Mouse (Mus musculus) limb, embryonic 13.5 days (tissue): ENCODE measurements around the gene Ino80. TPM values are rescaled to one million over a fixed set of nuclear protein-coding genes. Genes with fewer than 3 reads are reported as not detected.

Source experiments
- ATAC-seq: fragments of 200-750 bp; cut with Nextera tagmentation; 2 replicates; pipeline ENCODE4 v1.8.0; 2017; ENCODE audit warnings: low read depth, moderate number of reproducible peaks, moderate TSS enrichment; ENCODE audit not compliant: low FRiP score
- H3K27ac ChIP-seq: fragments of 300-500 bp; sonication (generic); 2 replicates; pipeline ENCODE4 v1.5.1; 2015; ENCODE audit warnings: inconsistent platforms, mild to moderate bottlenecking, moderate library complexity
- H3K27me3 ChIP-seq: fragments of 300-500 bp; sonication (generic); 2 replicates; pipeline ENCODE4 v1.6.1; 2015; ENCODE audit warnings: mild to moderate bottlenecking, inconsistent platforms
- H3K36me3 ChIP-seq: fragments of 300-500 bp; sonication (generic); 2 replicates; pipeline ENCODE4 v1.6.1; 2015; ENCODE audit warnings: inconsistent platforms, mild to moderate bottlenecking, moderate library complexity
- H3K4me1 ChIP-seq: fragments of 300-500 bp; sonication (generic); 2 replicates; pipeline ENCODE4 v1.6.1; 2015; ENCODE audit warnings: inconsistent platforms
- H3K4me2 ChIP-seq: fragments of 300-500 bp; sonication (generic); replicated peaks from 2 replicates; pipeline ENCODE4 v1.6.1; 2015; ENCODE audit warnings: inconsistent platforms, mild to moderate bottlenecking, moderate library complexity
- H3K4me3 ChIP-seq: fragments of 300-500 bp; sonication (generic); 2 replicates; pipeline ENCODE4 v1.5.1; 2015; ENCODE audit warnings: moderate library complexity, mild to moderate bottlenecking, inconsistent platforms
- H3K9ac ChIP-seq: fragments of 300-500 bp; sonication (generic); 2 replicates; pipeline ENCODE4 v1.6.1; 2015; ENCODE audit warnings: mild to moderate bottlenecking, inconsistent platforms
- H3K9me3 ChIP-seq: fragments of 300-500 bp; sonication (generic); 2 replicates; pipeline ENCODE4 v1.6.1; 2016; ENCODE audit warnings: inconsistent platforms
- WGBS: fragments of 180-500 bp; shearing (Covaris S2); methylation state at CpG from one replicate; pipeline ENCODE4 v1.1.7; 2015; 5-methylcytosine and 5-hydroxymethylcytosine counted together
- polyA plus RNA-seq: library from polyadenylated mRNA; unstranded; fragments of >200 nt; fragmentation: Nextera tagmentation; extraction: Ambion mirVana; gene quantifications from 2 replicates; pipeline ENCODE4 v1.2.1, GENCODE M21; 2015

Gene Ino80
- polyA plus RNA-seq, 1 experiment from 2014 or later = 4.5 TPM

DNA sequence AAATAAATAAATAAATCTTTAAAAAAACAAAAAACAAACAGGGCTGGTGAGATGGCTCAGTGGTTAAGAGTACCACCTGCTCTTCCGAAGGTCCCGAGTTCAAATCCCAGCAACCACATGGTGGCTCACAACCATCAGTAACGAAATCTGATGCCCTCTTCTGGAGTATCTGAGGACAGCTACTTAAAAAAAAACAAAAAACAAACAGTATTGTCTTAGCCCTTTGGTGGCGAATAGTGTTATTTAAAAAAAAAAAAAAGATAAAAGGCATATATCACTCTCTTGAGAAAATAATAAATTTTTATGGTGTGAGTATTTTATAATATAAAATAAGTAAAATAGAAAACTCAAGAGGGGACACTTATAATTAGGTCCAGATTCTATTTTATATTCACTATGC lies 41.0 kb downstream of the Ino80 start:
- Histone ChIP-seq H3K4me1 (no peaks in the 10 kb centered on the region), H3K9ac (no peak overlapping the region), H3K9me3 (no peaks in the 10 kb centered on the region), H3K27me3 (no peaks in the 10 kb centered on the region), H3K4me3 (no peak overlapping the region), H3K4me2 (no peak overlapping the region), H3K27ac (no peak overlapping the region), H3K36me3 (peaks cover 65% of the 10 kb centered on the region)
- WGBS = 91% methylated on average over 4 of the region's 4 CpGs
- no peak for ATAC-seq

DNA sequence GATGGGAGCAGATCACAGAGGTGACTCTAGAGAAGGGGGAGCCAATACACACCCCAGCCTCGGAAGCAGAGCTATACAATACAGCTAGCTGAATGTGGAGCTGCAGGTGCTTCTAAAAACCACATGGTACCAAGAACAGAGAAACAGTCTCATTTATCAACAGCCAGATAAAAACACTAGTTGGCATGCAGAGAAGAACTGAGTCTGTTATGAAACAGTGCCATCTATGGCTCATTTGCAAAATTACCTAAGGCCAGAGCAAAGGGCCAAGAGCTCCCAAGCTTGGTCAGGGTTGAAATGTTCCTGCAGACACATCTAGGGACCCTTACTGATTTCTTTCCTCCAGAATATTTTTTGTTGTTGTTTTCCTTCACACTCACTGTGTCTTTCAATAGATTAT lies 63.7 kb downstream of the Ino80 start:
- Histone ChIP-seq H3K9ac (no peak overlapping the region), H3K36me3 (peaks cover 80% of the 10 kb centered on the region), H3K4me1 (no peaks in the 10 kb centered on the region), H3K27me3 (no peaks in the 10 kb centered on the region), H3K4me3 (no peak overlapping the region), H3K9me3 (no peaks in the 10 kb centered on the region), H3K27ac (no peak overlapping the region), H3K4me2 (no peak overlapping the region)
- WGBS = 56% methylated on average over 1 of the region's 1 CpGs
- no peak for ATAC-seq

DNA sequence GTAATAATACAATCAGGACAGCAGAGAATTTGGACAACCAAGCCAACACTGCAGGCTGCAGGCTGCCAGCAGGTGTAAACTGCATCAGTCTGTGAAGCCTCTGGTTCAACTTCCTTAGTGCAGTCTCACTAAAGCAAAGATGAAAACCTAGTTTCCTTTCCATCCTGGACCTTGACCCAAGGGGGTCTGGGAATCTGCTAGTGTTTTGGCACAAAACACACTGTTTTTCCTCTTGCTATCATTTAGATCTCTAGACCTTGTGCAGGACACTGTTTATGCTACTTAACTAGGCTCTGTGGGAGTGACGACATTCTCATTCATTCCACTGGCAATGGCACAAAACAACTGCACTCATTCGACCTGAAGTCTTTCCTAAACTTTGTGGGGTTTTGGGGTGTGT lies 65.8 kb downstream of the Ino80 start:
- Histone ChIP-seq H3K4me1 (no peaks in the 10 kb centered on the region), H3K36me3 (peaks cover 78% of the 10 kb centered on the region), H3K4me3 (no peak overlapping the region), H3K4me2 (no peak overlapping the region), H3K27ac (no peak overlapping the region), H3K9me3 (no peaks in the 10 kb centered on the region), H3K27me3 (no peaks in the 10 kb centered on the region), H3K9ac (no peak overlapping the region)
- WGBS = 82% methylated on average over 2 of the region's 2 CpGs
- ATAC-seq = no peak

DNA sequence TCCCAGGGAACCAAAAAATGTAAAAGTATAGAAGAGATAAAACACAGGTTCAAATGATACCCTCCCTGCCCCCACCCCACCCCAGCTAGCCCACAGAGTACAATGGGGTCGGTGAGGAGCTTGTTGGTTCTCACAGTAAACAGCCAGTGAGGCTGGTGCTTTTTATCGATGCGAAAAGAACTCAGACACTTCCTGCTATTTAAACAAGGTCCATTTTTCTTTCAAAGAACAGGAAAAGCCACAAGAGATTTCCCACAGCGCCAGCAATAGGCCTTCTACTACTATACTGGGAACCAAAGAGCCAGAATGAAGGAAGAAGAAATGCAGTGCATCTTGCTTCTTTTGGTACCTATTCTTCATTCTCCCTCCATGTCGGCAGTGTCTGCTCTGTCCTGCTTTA lies 66.5 kb downstream of the Ino80 start:
- Histone ChIP-seq H3K27ac (no peak overlapping the region), H3K36me3 (peaks cover 83% of the 10 kb centered on the region), H3K9me3 (no peaks in the 10 kb centered on the region), H3K9ac (no peak overlapping the region), H3K27me3 (no peaks in the 10 kb centered on the region), H3K4me1 (no peaks in the 10 kb centered on the region), H3K4me2 (no peak overlapping the region), H3K4me3 (no peak overlapping the region)
- WGBS = 79% methylated on average over 5 of the region's 5 CpGs
- no peak for ATAC-seq

DNA sequence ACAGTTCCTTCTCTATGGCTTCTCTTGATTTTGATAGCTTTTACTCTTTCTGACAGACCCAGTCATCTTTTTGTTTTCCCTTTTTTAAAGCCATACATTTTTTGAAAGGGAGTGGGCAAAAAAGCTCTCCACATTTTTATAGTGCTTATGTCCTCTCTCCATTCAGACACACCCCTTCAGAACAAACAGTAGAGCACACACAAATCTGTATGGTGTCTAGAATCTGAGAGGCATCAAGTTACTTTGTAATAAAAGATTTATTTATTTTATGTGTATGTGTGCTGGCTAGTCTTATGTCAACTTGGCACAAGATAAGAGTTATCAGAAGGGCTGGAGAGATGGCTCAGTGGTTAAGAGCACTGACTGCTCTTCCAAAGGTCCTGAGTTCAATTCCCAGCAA lies 68.8 kb downstream of the Ino80 start:
- Histone ChIP-seq H3K27me3 (no peaks in the 10 kb centered on the region), H3K4me2 (no peak overlapping the region), H3K9me3 (no peaks in the 10 kb centered on the region), H3K4me1 (no peaks in the 10 kb centered on the region), H3K4me3 (no peak overlapping the region), H3K36me3 (peaks cover 75% of the 10 kb centered on the region), H3K27ac (no peak overlapping the region), H3K9ac (no peak overlapping the region)
- ATAC-seq = no peak

DNA sequence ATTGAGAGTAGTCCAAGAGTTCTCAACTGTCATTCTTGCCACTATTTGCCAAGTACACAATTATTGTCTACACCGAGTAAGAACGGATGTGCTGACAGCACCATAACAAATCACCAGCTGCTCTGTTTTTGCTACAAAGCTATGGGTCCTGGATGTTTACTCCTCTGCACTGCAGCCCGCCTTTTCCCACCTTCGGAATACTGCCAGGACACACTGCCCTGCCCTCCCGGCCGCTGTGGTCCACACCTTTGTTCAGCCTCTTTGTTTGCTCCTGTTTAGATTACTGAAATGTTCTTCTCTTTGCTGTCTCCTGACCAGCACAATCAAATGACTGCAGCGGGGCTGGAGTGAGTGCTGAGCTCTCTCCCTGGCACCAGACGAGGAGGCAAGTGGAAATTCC lies 69.2 kb downstream of the Ino80 start:
- 67% methylated on average over 8 of the region's 8 CpGs for WGBS
- no peak for ATAC-seq
- Histone ChIP-seq H3K9me3 (no peaks in the 10 kb centered on the region), H3K9ac (no peak overlapping the region), H3K4me3 (no peak overlapping the region), H3K4me1 (no peaks in the 10 kb centered on the region), H3K27ac (no peak overlapping the region), H3K27me3 (no peaks in the 10 kb centered on the region), H3K36me3 (peaks cover 75% of the 10 kb centered on the region), H3K4me2 (no peak overlapping the region)

DNA sequence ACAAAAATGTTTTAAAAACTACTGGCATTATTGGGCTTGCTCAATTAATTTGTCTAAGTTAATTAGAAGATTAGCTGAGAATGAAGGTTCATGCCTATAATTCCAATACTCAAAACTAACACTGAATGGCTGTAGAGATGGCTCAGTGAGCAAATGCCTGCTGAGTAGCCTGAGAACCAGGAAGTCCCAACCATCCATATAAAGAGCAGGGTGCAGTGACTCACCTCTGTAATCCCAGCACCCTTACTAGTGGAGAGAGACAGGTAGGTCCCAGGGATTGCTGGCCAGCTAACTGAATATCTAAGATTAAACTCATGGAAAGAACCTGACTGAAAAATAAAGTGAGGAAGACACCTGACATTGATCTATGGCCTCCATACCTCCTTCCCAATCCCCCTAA lies 78.2 kb downstream of the Ino80 start:
- H3K4me3 ChIP-seq = no peak overlapping the region
- H3K4me1 ChIP-seq = no peaks in the 10 kb centered on the region
- no peak for ATAC-seq
- H3K4me2 ChIP-seq = no peak overlapping the region
- H3K9me3 ChIP-seq = no peaks in the 10 kb centered on the region
- no peaks in the 10 kb centered on the region for H3K27me3 ChIP-seq
- no peak overlapping the region for H3K9ac ChIP-seq
- peaks cover 45% of the 10 kb centered on the region for H3K36me3 ChIP-seq
- no peak overlapping the region for H3K27ac ChIP-seq

DNA sequence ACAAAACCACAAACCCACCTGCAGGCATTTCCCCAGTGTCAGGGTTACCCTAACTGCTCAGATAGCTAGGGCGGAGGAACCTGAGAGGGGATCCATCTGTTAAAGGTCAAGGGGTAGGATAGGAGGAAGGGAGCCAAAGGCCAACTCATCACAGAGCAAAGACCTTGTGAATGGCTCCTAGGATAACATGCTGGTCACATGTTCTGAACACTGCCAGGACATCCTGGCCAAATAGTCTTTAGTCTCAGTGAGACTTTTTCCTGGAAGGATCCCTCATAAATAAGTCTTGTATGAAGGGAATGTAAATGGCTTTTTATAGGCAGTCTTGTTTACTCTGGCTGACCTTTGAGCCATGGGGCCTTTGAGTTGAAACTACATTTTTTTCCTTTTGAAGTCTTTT lies 78.8 kb downstream of the Ino80 start:
- Histone ChIP-seq H3K4me1 (no peaks in the 10 kb centered on the region), H3K4me3 (no peak overlapping the region), H3K9ac (no peak overlapping the region), H3K36me3 (peaks cover 50% of the 10 kb centered on the region), H3K27me3 (no peaks in the 10 kb centered on the region), H3K4me2 (no peak overlapping the region), H3K9me3 (no peaks in the 10 kb centered on the region), H3K27ac (no peak overlapping the region)
- WGBS = 96% methylated on average over 1 of the region's 1 CpGs
- ATAC-seq = no peak

DNA sequence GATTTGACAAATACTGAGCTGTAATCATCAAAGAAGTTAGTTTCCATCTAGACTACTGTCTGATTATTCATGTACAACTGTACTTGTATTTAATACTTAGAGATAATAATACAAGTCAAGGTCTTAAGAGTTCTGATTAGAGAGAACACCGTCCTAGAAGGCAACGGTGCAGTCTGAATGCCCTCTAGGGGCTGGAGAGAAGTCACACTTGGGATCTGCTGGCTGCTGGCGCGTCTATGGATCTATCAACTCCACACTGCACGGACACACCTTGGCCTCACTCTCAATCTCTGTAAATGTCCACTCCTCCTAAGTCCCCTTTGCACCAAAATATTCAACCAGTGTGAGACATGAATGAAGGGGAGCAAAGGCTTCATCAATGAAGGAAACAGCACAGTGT lies 79.2 kb downstream of the Ino80 start:
- no peak for ATAC-seq
- H3K4me3 ChIP-seq = no peak overlapping the region
- no peak overlapping the region for H3K27ac ChIP-seq
- H3K4me1 ChIP-seq = no peaks in the 10 kb centered on the region
- H3K4me2 ChIP-seq = no peak overlapping the region
- no peaks in the 10 kb centered on the region for H3K27me3 ChIP-seq
- H3K36me3 ChIP-seq = peaks cover 54% of the 10 kb centered on the region
- WGBS = 88% methylated on average over 5 of the region's 5 CpGs
- no peaks in the 10 kb centered on the region for H3K9me3 ChIP-seq
- H3K9ac ChIP-seq = no peak overlapping the region

DNA sequence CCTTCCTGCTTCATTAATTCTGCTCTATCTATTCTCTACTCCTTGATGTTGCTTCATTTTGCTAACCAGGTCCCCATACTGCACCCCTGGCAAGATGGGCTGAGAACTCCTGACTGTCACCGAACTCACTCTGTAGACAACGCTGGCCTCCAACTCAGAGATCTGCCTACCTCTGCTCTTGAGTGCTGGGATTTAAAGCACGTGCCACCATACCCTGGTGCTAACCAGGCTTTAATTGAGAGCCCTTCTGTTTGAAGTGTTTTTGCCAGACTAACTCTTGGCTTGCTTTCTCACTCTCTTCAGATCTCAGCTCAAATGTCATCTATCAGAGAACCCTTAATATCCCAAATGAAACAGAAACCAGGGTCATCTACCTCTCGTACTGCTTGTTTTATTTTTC lies 87.5 kb downstream of the Ino80 start:
- H3K4me2 ChIP-seq = no peak overlapping the region
- H3K4me3 ChIP-seq = no peak overlapping the region
- no peak for ATAC-seq
- H3K36me3 ChIP-seq = peaks cover 54% of the 10 kb centered on the region
- no peaks in the 10 kb centered on the region for H3K27me3 ChIP-seq
- 88% methylated on average over 4 of the region's 4 CpGs for WGBS
- H3K27ac ChIP-seq = no peak overlapping the region
- no peaks in the 10 kb centered on the region for H3K9me3 ChIP-seq
- H3K9ac ChIP-seq = no peak overlapping the region
- no peaks in the 10 kb centered on the region for H3K4me1 ChIP-seq

DNA sequence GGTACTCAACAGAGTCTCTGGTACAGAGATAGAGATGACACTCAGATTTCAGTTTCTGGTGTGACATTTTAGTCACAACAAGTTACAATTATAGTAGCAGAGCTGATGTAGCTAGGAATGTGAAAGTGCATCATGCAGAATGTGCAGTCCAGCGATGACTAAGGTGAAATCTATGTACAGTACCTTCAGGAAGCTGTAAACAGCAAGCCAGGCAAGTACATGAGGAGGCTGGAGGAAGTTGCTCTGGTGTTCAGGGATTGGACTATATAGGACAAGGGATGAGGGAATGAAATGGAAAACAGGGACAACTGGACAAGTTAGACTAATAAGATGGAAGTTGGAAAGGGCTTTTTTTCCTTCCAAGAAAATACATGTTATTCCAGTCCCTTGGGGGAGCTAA lies 89.2 kb downstream of the Ino80 start:
- ATAC-seq = no peak
- no peaks in the 10 kb centered on the region for H3K9me3 ChIP-seq
- peaks cover 50% of the 10 kb centered on the region for H3K36me3 ChIP-seq
- H3K4me1 ChIP-seq = no peaks in the 10 kb centered on the region
- H3K27me3 ChIP-seq = no peaks in the 10 kb centered on the region
- H3K27ac ChIP-seq = no peak overlapping the region
- H3K4me2 ChIP-seq = no peak overlapping the region
- H3K9ac ChIP-seq = no peak overlapping the region
- WGBS = 92% methylated on average over 1 of the region's 1 CpGs
- H3K4me3 ChIP-seq = no peak overlapping the region

DNA sequence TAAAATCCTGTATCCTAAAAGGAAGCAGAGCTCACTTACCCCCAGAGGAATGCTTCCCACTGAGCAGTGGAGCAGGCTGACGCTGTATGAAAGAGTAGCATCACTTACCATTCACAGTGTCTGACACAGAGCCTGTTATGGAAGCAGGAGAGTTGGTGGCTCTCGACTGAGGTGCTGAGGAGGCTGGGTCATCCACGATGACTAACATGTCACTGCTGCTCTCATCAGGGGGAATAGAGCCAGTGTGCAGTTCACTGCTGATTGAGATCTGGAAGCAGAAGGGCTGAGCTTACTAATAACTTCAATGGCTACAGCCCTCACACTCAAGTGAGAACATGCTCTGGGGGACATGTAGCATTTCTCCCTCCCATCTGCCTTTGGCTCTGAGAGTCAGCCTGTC lies 98.0 kb downstream of the Ino80 start:
- Histone ChIP-seq H3K4me2 (no peak overlapping the region), H3K27me3 (no peaks in the 10 kb centered on the region), H3K9me3 (no peaks in the 10 kb centered on the region), H3K27ac (no peak overlapping the region), H3K36me3 (peaks cover 87% of the 10 kb centered on the region), H3K4me3 (no peak overlapping the region), H3K9ac (no peak overlapping the region), H3K4me1 (no peaks in the 10 kb centered on the region)
- ATAC-seq = no peak
- 88% methylated on average over 3 of the region's 3 CpGs for WGBS

DNA sequence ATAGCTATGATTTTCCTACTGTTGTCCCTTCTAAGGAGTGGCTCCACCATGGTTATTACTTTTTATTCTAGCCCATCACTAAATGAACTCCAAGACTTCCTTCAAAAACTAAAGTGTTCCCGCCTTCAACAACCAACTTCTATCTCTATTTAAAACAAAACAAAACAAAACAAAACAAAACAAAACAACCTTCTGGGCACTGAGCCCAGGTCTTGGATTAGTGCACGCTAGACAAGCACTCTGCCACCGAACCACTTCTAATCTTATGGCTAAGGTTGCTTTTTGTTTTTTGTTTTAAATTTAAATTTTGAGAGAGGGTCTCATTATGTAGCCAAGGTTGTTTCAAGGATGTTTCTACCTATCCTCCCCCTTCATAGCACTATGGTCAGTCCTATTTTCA lies 99.7 kb downstream of the Ino80 start:
- Histone ChIP-seq H3K9me3 (no peaks in the 10 kb centered on the region), H3K4me3 (no peak overlapping the region), H3K9ac (no peak overlapping the region), H3K27ac (no peak overlapping the region), H3K36me3 (peaks cover 93% of the 10 kb centered on the region), H3K27me3 (no peaks in the 10 kb centered on the region), H3K4me2 (no peak overlapping the region), H3K4me1 (no peaks in the 10 kb centered on the region)
- no peak for ATAC-seq
- WGBS = 94% methylated on average over 3 of the region's 3 CpGs

DNA sequence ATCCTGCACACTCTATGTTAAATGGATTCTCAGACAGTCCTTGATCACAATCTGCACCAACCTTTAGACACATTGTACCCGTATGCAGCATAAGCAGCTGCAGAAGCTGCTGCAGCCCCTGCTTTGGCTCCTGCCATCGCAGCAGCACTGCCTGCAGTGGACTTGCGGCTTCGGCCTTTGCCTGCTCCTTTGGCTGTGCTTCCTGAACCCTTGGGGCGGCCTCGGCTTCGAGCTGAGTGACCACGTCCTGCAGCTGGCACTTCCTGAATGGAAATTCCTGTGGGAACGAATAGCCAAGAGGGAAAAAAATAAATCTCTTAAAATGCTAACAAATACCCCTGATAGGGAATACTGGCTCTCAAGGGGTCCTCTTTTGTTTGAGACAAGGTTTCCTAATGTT lies 100.2 kb downstream of the Ino80 start:
- Histone ChIP-seq H3K27me3 (no peaks in the 10 kb centered on the region), H3K27ac (no peak overlapping the region), H3K4me1 (no peaks in the 10 kb centered on the region), H3K9me3 (no peaks in the 10 kb centered on the region), H3K36me3 (peaks cover 94% of the 10 kb centered on the region), H3K4me3 (no peak overlapping the region), H3K4me2 (no peak overlapping the region), H3K9ac (no peak overlapping the region)
- WGBS = 87% methylated on average over 9 of the region's 9 CpGs
- no peak for ATAC-seq
